Mouse (Mus musculus): ENCODE results near the gene Nr1d1.

DNA sequence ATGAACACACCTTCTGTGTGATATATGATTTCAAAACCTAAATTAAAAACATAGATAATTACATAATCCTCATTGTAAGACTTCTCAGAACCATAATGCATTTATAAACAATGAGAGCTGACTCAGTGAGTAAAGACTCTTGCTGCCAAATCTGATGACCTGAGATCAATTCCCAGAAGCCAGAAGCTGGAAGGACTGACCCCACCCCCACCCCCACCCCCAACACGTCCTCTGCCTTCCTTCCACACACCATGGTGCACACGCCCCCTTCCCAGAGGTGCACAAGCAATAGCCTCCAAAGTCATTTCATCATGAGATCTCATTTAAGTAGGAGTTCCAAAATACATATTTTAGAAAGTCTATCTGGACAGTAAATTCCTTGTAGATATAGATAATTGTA lies 54.4 kb downstream of the Nr1d1 start:
- no peak for TF ChIP-seq ZC3H11A (IDR thresholded peaks at IDR 0.05; ENCODE audit: borderline replicate concordance, low read depth, low read length)
- TF ChIP-seq MAFK (IDR thresholded peaks at IDR 0.05; ENCODE audit: insufficient read depth, low read depth, low read length), result no peak

Measured in ES-E14 (cell line).